Mouse (Mus musculus) bone marrow, adult 2 months (tissue): ENCODE measurements around the gene Rtn2. TPM values are rescaled to one million over a fixed set of nuclear protein-coding genes. Genes with fewer than 3 reads are reported as not detected.
A peak's percentile ranks its signal among the peaks of the same experiment; 100 is the strongest.
"Not testable (repeated sequence)": the region's sequence is repeated elsewhere in the genome, so short reads cannot be mapped to it uniquely, and the experiment has no call there.

Experiments used
- H3K27ac ChIP-seq: fragments of 200-500 bp; 2 replicates; pipeline ENCODE4 v1.5.1; 2012; ENCODE audit warnings: low read depth, mild to moderate bottlenecking, control low read depth, inconsistent platforms, low read length; ENCODE audit not compliant: control insufficient read depth, poor library complexity, insufficient read depth
- H3K4me1 ChIP-seq: fragments of 200-500 bp; 2 replicates; pipeline ENCODE4 v1.6.1; 2011; ENCODE audit warnings: low read length; ENCODE audit not compliant: control insufficient read depth, insufficient read depth
- H3K4me3 ChIP-seq: fragments of 200-500 bp; replicated peaks from 2 replicates; pipeline ENCODE3; 2011; ENCODE audit warnings: mild to moderate bottlenecking, low read depth, low read length, control low read depth; ENCODE audit not compliant: control insufficient read depth
- CTCF ChIP-seq: fragments of 200-500 bp; IDR thresholded peaks from 2 replicates; pipeline ENCODE4 v1.5.1; 2011; ENCODE audit warnings: low read length, control low read depth; ENCODE audit not compliant: control insufficient read depth, insufficient read depth
- POLR2A ChIP-seq: fragments of 200-500 bp; IDR thresholded peaks from 2 replicates; pipeline ENCODE4 v1.6.1; 2011; ENCODE audit warnings: low read depth, mild to moderate bottlenecking, control low read depth, low read length, borderline replicate concordance; ENCODE audit not compliant: control insufficient read depth
- WGBS: fragments of 180-500 bp; shearing (Covaris S2); methylation state at CpG from one replicate; pipeline ENCODE4 v1.1.7; 2018; 5-methylcytosine and 5-hydroxymethylcytosine counted together
- polyA plus RNA-seq: library from polyadenylated mRNA; stranded (reverse); fragments of >200 nt; gene quantifications from 2 replicates; pipeline ENCODE4 v1.2.4, GENCODE M21; 2011; ENCODE audit warnings: low replicate concordance; ENCODE audit not compliant: missing spikeins, insufficient read depth, insufficient read length

The Rtn2 gene
- polyA plus RNA-seq, 1 experiment, result 2.3 TPM

GRCm38 (mm10) chr7:19270509-19271237 lies 11.8 kb upstream of the Rtn2 start:
- H3K4me1 ChIP-seq, result peaks cover 7% of the 10 kb centered on the region
- under 1% methylated on average over 21 of the region's 21 CpGs for WGBS

GRCm38 (mm10) chr7:19271238-19272172 lies 10.9 kb upstream of the Rtn2 start, which contains the start of gene Vasp:
Gene Vasp (minus strand): TSS chr7:19271817.
- under 1% methylated on average over 62 of the region's 62 CpGs for WGBS
- peak within 1 kb of the TSS; percentile 71 for H3K4me3 ChIP-seq
- H3K27ac ChIP-seq, result peak within 1 kb of the TSS; percentile 95
- TF ChIP-seq POLR2A (peak; percentile 91), CTCF (no peak)
- H3K4me1 ChIP-seq, result peaks cover 1% of the 10 kb centered on the region

More at GRCm38 (mm10) chr7:19270509-19271237, 11.8 kb upstream of the Rtn2 start:
- TF ChIP-seq CTCF (no peak), POLR2A (no peak)
- H3K27ac ChIP-seq, result peak overlapping the region; percentile 95
- H3K4me3 ChIP-seq, result peak overlapping the region; percentile 71

- under 1% methylated on average over 36 of the region's 36 CpGs for WGBS
- peak overlapping the region; percentile 95 for H3K27ac ChIP-seq
- peak; percentile 35; the same call in 1 of the 2 replicates for TF ChIP-seq POLR2A
- no peak for TF ChIP-seq CTCF
- no peaks in the 10 kb centered on the region; the same call in 1 of the 2 replicates for H3K4me1 ChIP-seq
- peak overlapping the region; percentile 71 for H3K4me3 ChIP-seq
Measured at GRCm38 (mm10) chr7:19272173-19272764, 10.2 kb upstream of the Rtn2 start.

GRCm38 (mm10) chr7:19276253-19276652 lies 6.2 kb upstream of the Rtn2 start:
- TF ChIP-seq POLR2A, result no peak
- peak; percentile 66 for TF ChIP-seq CTCF
- 46% methylated on average over 4 of the region's 4 CpGs for WGBS
- Histone ChIP-seq H3K4me3 (no peak overlapping the region), H3K4me1 (no peaks in the 10 kb centered on the region; the same call in 1 of the 2 replicates), H3K27ac (no peak overlapping the region)

- 6% methylated on average over 34 of the region's 34 CpGs for WGBS
- Histone ChIP-seq H3K4me1 (no peaks in the 10 kb centered on the region), H3K4me3 (no peak overlapping the region), H3K27ac (no peak overlapping the region)
- no peak for TF ChIP-seq CTCF
- TF ChIP-seq POLR2A, result no peak
Measured at GRCm38 (mm10) chr7:19279052-19279451, 3.4 kb upstream of the Rtn2 start.

GRCm38 (mm10) chr7:19279581-19280114 lies 2.8 kb upstream of the Rtn2 start, which contains the start of gene Ppm1n:
Gene Ppm1n (minus strand): TSS chr7:19280064.
- TF ChIP-seq CTCF (peak; percentile 11; the same call in 1 of the 2 replicates), POLR2A (no peak)
- Histone ChIP-seq H3K4me3 (no peak within 1 kb of the TSS), H3K27ac (no peak within 1 kb of the TSS), H3K4me1 (no peaks in the 10 kb centered on the region)
- 1% methylated on average over 46 of the region's 46 CpGs for WGBS

- not testable (repeated sequence) for H3K4me3 ChIP-seq, H3K4me1 ChIP-seq, H3K27ac ChIP-seq
- 39% methylated on average over 6 of the region's 6 CpGs for WGBS
Measured at GRCm38 (mm10) chr7:19281680-19282304, 632 bp upstream of the Rtn2 start.
